Mouse (Mus musculus): Measurements from ENCODE around the gene Utf1.

DNA sequence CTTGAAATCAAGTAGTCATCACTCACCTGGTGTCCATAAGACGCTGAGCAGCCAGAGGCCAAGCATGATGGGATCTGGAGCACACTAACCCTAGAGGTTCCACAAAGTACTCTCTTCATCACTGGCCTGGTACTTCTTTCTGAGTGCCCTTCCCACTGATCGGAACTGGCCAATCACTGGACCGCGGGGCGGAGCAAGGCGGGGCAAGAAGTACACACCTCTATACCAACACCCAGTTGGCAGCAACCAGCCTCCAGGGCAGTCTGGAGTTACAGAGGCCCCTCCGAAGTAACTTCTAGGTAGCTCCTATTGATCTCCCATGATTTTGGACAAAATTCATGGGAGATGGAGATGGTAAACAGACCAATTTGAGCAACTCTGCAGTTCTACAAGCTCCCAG, 48.8 kb downstream of the Utf1 start, which contains the start of gene Adam8:
- TF ChIP-seq CTCF (IDR thresholded peaks at IDR 0.05; ENCODE audit: borderline replicate concordance, insufficient read depth, low read depth, low read length) (no peak), POLR2A (IDR thresholded peaks at IDR 0.05; ENCODE audit: borderline replicate concordance, insufficient read depth, low read length) (no peak)
